Mouse (Mus musculus) thymus, adult 2 months (tissue): Measurements from ENCODE around the gene P2rx4. TPM values are rescaled to one million over a fixed set of nuclear protein-coding genes. Genes with fewer than 3 reads are reported as not detected.

Experiments
- DNase-seq: peaks from one replicate; pipeline ENCODE4 v3.0.0; 2021
- H3K27ac ChIP-seq: fragments of 200-500 bp; 2 replicates; pipeline ENCODE4 v1.5.1; 2012; ENCODE audit warnings: low read length, control low read depth; ENCODE audit not compliant: control insufficient read depth, insufficient read depth
- H3K27me3 ChIP-seq: fragments of 200-500 bp; 2 replicates; pipeline ENCODE4 v1.6.1; 2012; ENCODE audit warnings: mild to moderate bottlenecking, low read length, moderate library complexity, mixed read lengths; ENCODE audit not compliant: control insufficient read depth, insufficient read depth
- H3K36me3 ChIP-seq: fragments of 200-500 bp; 2 replicates; pipeline ENCODE4 v1.6.1; 2012; ENCODE audit warnings: mild to moderate bottlenecking, low read length, moderate library complexity; ENCODE audit not compliant: control insufficient read depth, insufficient read depth
- H3K4me1 ChIP-seq: fragments of 200-500 bp; replicated peaks from 2 replicates; pipeline ENCODE4 v1.6.1; 2012; ENCODE audit warnings: low read length; ENCODE audit not compliant: control insufficient read depth, insufficient read depth
- H3K4me3 ChIP-seq: fragments of 200-500 bp; 2 replicates; pipeline ENCODE4 v1.5.1; 2012; ENCODE audit warnings: mild to moderate bottlenecking, low read length, control low read depth, moderate library complexity; ENCODE audit not compliant: control insufficient read depth, insufficient read depth
- CTCF ChIP-seq: fragments of 200-500 bp; IDR thresholded peaks from 2 replicates; pipeline ENCODE4 v1.5.1; 2012; ENCODE audit warnings: mild to moderate bottlenecking, control low read depth, low read length, moderate library complexity, borderline replicate concordance; ENCODE audit not compliant: control insufficient read depth, poor library complexity, insufficient read depth; ENCODE audit errors: extremely low read depth
- POLR2A ChIP-seq: fragments of 200-500 bp; IDR thresholded peaks from 2 replicates; pipeline ENCODE4 v1.6.1; 2012; ENCODE audit warnings: mild to moderate bottlenecking, low read length, control low read depth, moderate library complexity; ENCODE audit not compliant: control insufficient read depth, poor library complexity, insufficient read depth; ENCODE audit errors: extremely low read depth
- WGBS: fragments of 180-500 bp; shearing (Covaris S2); methylation state at CpG from one replicate; pipeline ENCODE4 v1.1.7; 2018; 5-methylcytosine and 5-hydroxymethylcytosine counted together
- polyA plus RNA-seq: library from polyadenylated mRNA; depleted of rRNA; stranded (reverse); fragments of >200 nt; gene quantifications from 2 replicates; pipeline ENCODE4 v1.2.3, GENCODE M21; 2012

P2rx4 gene
- polyA plus RNA-seq, 1 experiment: 51.4 TPM

DNA sequence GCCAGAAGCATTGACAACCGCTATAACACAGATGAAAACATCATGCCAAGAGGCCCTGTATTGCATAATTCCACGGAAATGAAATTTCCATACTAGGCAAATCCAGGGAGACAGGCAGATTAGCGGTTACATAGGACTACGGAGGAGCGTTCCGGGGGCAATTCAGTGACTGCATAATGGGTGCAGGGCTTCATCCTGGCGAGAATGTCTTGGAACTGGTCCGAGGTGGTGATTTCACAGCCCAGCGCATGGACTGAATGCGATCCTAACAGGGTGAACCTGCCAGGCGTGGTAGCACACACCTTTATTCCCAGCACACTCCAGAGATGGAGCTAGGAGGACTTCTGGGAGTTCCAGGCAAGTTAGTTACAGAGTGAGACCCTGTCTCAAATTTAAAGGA, 59.9 kb downstream of the P2rx4 start:
- Histone ChIP-seq H3K4me1 (peaks cover 25% of the 10 kb centered on the region), H3K27me3 (no peaks in the 10 kb centered on the region), H3K36me3 (no peaks in the 10 kb centered on the region), H3K27ac (no peak overlapping the region), H3K4me3 (no peak overlapping the region)
- DNase-seq: no peak
- 93% methylated on average over 11 of the region's 11 CpGs for WGBS
- TF ChIP-seq CTCF (no peak), POLR2A (no peak)

DNA sequence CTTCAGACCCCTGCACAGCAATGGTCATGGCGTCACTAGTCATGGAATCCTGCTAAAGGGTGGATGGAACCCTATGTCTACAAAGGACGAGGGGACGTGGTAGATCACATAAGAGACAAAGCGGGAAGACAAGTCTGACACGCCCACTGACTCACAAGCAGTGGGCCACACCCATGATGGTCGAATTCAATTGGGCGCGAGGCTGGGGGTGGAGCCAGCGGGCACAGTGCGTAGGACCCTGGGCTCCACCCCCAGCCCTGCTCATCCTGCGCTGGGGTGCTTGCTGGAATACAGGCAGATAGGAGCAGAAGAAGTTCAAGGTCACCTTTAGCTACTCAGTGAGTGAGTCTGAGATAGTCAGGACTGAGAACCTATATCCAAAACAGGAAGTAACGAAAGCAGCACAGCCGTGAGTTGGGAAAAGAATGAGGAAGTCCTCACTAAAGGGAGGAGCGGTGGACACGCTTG, 61.8 kb downstream of the P2rx4 start:
- peaks cover 20% of the 10 kb centered on the region for H3K4me1 ChIP-seq
- no peak overlapping the region for H3K27ac ChIP-seq
- WGBS: 88% methylated on average over 15 of the region's 15 CpGs
- H3K4me3 ChIP-seq: no peak overlapping the region
- no peaks in the 10 kb centered on the region for H3K27me3 ChIP-seq
- TF ChIP-seq CTCF: no peak
- no peak for TF ChIP-seq POLR2A
- H3K36me3 ChIP-seq: no peaks in the 10 kb centered on the region
- no peak for DNase-seq

DNA sequence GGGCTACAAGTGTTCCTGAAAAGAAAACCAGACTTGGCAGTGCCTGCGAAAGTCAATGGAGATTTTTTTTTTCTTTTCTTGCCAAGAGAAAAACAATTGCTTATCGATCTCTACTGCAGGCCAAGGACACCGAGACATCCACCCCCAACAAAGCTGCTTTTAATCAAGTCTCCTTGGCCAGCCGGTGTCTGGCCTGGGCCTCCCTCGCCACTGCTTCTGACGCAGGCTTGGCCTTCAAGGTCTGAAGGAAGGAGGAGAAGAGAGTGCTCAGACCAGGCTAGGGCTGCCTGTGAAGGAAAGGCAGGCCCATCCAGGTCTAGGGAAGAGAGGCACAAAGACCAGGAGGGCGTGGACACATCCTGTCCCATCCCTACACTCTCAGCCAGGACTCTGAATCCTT, 63.0 kb downstream of the P2rx4 start:
- TF ChIP-seq POLR2A (no peak), CTCF (no peak)
- no peak overlapping the region for H3K27ac ChIP-seq
- no peak overlapping the region for H3K4me3 ChIP-seq
- 72% methylated on average over 7 of the region's 7 CpGs for WGBS
- H3K4me1 ChIP-seq: peaks cover 22% of the 10 kb centered on the region
- no peak for DNase-seq
- H3K36me3 ChIP-seq: no peaks in the 10 kb centered on the region
- no peaks in the 10 kb centered on the region for H3K27me3 ChIP-seq

DNA sequence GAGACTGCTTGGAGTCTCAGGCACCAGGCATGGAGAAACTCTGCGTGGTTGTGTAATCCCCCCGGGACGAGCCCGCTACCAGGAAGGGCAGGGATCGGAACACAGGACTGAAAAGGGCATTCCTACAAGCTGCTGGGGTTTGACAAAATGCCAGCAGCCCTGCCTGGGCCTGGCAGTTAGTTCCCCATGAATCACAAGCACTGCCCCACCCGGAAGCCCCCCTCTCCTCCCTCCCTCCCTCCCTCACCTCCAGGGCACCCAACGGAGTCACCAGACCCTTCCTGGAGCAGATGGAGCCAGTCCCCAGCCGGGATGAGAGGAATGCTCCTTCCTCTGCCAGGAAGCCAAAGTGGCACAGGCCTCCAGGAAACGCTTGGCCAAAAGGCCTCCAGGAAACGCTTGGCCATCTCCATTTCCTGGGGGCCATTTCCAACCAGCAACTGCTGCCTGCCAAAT, 63.5 kb downstream of the P2rx4 start:
- TF ChIP-seq POLR2A (no peak), CTCF (no peak)
- Histone ChIP-seq H3K27ac (peak overlapping the region; percentile 6; the same call in 1 of the 2 replicates), H3K27me3 (no peaks in the 10 kb centered on the region), H3K4me3 (peak overlapping the region; percentile 36), H3K4me1 (peaks cover 25% of the 10 kb centered on the region), H3K36me3 (no peaks in the 10 kb centered on the region)
- DNase-seq: peak; percentile 17
- 10% methylated on average over 9 of the region's 10 CpGs for WGBS

DNA sequence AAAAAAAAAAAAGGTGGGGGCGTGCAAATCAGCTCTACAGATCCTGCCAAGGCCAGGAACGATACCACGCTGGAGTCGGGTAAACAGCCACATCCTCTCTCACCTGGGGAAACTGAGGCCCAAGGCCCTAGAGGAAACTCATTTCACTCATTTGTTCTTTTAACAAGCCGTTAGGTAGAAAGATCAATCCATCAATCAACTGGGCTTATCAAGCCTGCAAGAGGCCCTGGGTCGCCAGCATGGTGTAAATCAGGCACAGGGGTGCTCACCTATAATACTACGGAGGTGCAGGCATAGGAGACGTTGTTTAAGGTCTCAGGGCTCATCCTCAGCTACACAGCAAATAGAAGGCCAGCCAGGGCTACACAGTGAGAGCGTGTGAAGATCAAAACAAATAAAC, 64.1 kb downstream of the P2rx4 start:
- H3K27ac ChIP-seq: no peak overlapping the region
- H3K27me3 ChIP-seq: no peaks in the 10 kb centered on the region
- no peak for TF ChIP-seq CTCF
- no peak for TF ChIP-seq POLR2A
- no peak for DNase-seq
- WGBS: 49% methylated on average over 9 of the region's 9 CpGs
- H3K4me3 ChIP-seq: no peak overlapping the region
- H3K4me1 ChIP-seq: peaks cover 25% of the 10 kb centered on the region
- no peaks in the 10 kb centered on the region for H3K36me3 ChIP-seq

DNA sequence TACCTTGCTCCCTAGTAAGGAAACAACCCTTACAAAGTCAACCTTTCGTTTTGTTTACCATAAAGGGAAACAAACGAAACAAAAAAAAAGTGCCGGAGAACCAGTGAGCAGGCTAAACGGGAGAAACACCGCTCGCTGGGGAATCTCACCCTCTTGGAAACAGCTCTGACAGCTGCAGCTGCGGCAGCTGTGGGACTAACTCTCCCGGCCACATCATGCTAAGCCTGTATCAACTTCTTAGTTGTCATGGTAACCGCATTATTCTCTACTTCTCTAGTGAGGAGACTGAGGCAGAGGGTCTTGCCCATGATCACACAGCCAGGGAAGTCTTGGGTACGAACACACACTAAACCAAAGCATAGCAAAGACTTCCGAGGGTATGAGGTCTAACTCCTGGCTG, 66.4 kb downstream of the P2rx4 start:
- H3K4me1 ChIP-seq: peaks cover 34% of the 10 kb centered on the region
- H3K36me3 ChIP-seq: no peaks in the 10 kb centered on the region
- WGBS: 79% methylated on average over 11 of the region's 11 CpGs
- no peak for DNase-seq
- TF ChIP-seq POLR2A (no peak), CTCF (no peak)
- H3K4me3 ChIP-seq: no peak overlapping the region
- no peaks in the 10 kb centered on the region for H3K27me3 ChIP-seq
- no peak overlapping the region for H3K27ac ChIP-seq
